Mouse (Mus musculus): ENCODE results near the gene Cmtm2b. TPM values are rescaled to one million over a fixed set of nuclear protein-coding genes. Genes with fewer than 3 reads are reported as not detected.

The Cmtm2b gene
- polyA plus RNA-seq, 1 experiment: not detected

DNA sequence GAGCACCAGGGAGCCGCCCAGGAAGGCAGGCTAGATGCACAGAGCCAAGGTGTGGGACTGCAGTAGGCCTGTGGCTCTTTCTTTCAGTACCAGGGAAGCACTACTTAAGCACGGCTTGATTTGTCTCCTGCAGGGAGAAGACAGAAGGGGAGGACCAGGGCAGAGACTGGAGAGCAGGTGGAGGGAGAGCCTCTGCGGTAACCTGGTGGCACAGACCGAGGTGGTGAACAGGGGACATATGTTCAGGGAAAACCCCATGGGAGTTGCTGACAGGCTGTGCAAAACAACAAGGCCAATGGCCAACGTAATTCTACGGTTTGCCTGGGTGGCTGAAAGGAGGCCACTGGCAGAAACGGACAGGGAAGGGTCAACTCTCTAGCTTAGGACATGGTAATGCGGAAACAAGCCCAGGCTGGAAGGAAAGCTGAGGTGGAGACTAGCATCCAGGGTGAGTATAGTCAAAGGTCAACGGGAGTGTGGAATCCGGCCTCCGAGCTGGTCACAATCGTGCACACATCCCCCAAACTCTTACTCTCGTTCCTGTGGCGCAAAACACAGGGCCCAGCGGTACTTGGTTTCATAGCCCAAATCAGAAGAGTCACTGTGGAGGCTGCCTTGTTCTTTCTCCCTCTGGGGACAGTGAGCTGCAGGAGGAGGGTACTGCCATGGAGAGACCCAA lies 37.9 kb downstream of the Cmtm2b start:
- Histone ChIP-seq H3K36me3 (ENCODE audit: control insufficient read depth, insufficient read depth, low read length) (no peaks in the 10 kb centered on the region), H3K27me3 (replicated peaks; ENCODE audit: control insufficient read depth, insufficient read depth, low read length) (no peaks in the 10 kb centered on the region), H3K27ac (ENCODE audit: insufficient read depth, low read depth, low read length) (no peak overlapping the region), H3K4me1 (ENCODE audit: control insufficient read depth, insufficient read depth, low read length) (peaks cover 9% of the 10 kb centered on the region), H3K4me3 (ENCODE audit: insufficient read depth, low read depth, low read length) (no peak overlapping the region)
- DNase-seq: no peak
- TF ChIP-seq CTCF (conservative IDR thresholded peaks at IDR 0.05; ENCODE audit: insufficient read depth, insufficient read length, low read depth, low read length) (no peak), POLR2A (IDR thresholded peaks at IDR 0.05; ENCODE audit: low read depth, low read length) (no peak)
- 55% methylated on average over 15 of the region's 15 CpGs for WGBS

DNA sequence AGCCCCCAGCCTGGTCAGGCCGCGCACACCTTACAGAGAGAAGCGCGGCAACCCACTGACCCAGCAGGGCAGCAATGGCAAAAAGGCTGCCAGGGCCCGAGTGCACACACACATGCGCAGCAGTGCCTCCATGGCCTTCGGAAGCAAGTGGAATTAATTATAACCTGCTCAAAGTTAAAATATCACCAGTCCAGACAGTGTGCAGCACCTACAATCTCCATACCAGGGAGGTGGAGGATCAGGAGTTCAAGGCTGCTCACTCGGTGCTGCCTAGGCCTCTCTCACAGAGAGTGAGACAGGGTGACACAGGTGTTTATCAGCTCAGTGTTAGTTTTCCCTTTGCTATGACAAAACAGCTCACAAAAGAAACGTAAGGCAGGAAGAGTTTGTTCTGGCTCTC lies 43.7 kb downstream of the Cmtm2b start:
- no peak overlapping the region for H3K27ac ChIP-seq (ENCODE audit: insufficient read depth, low read depth, low read length)
- H3K4me3 ChIP-seq (ENCODE audit: insufficient read depth, low read depth, low read length): no peak overlapping the region
- H3K4me1 ChIP-seq (ENCODE audit: control insufficient read depth, insufficient read depth, low read length): peaks cover 22% of the 10 kb centered on the region; the same call in 1 of the 2 replicates
- H3K36me3 ChIP-seq (ENCODE audit: control insufficient read depth, insufficient read depth, low read length): no peaks in the 10 kb centered on the region
- WGBS: 35% methylated on average over 9 of the region's 9 CpGs
- H3K27me3 ChIP-seq (replicated peaks; ENCODE audit: control insufficient read depth, insufficient read depth, low read length): no peaks in the 10 kb centered on the region
- TF ChIP-seq POLR2A (IDR thresholded peaks at IDR 0.05; ENCODE audit: low read depth, low read length): no peak
- no peak for TF ChIP-seq CTCF (conservative IDR thresholded peaks at IDR 0.05; ENCODE audit: insufficient read depth, insufficient read length, low read depth, low read length)
- DNase-seq: peak; percentile 66

GRCm38 (mm10) chr8:104367398-104367797 lies 45.4 kb downstream of the Cmtm2b start:
- Histone ChIP-seq H3K27ac (ENCODE audit: insufficient read depth, low read depth, low read length) (no peak overlapping the region), H3K4me1 (ENCODE audit: control insufficient read depth, insufficient read depth, low read length) (peaks cover 24% of the 10 kb centered on the region; the same call in 1 of the 2 replicates), H3K36me3 (ENCODE audit: control insufficient read depth, insufficient read depth, low read length) (no peaks in the 10 kb centered on the region), H3K4me3 (ENCODE audit: insufficient read depth, low read depth, low read length) (no peak overlapping the region), H3K27me3 (replicated peaks; ENCODE audit: control insufficient read depth, insufficient read depth, low read length) (no peaks in the 10 kb centered on the region)
- 63% methylated on average over 5 of the region's 5 CpGs for WGBS
- no peak for DNase-seq
- TF ChIP-seq POLR2A (IDR thresholded peaks at IDR 0.05; ENCODE audit: low read depth, low read length) (no peak), CTCF (conservative IDR thresholded peaks at IDR 0.05; ENCODE audit: insufficient read depth, insufficient read length, low read depth, low read length) (no peak)

DNA sequence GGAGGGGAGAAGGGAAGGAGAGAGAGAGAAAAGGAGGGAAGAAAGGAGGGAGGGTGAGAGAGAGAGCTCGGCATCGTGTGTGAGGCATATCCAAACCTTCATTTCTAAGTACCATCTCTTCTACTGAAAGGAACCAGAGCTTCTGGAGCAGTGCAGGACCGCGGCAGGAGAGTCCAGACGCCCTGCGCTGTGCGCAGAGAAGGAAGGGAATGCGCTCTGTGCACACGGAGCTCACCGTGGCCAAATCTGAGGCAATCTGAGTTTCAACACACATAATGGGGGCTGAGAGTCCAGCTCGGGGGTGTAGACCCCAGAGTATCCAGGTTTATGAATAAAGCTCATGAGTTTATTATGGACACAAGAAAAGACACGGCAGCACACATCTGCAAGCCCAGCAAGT lies 47.6 kb downstream of the Cmtm2b start:
- no peak for DNase-seq
- WGBS: 69% methylated on average over 12 of the region's 12 CpGs
- peaks cover 33% of the 10 kb centered on the region for H3K4me1 ChIP-seq (ENCODE audit: control insufficient read depth, insufficient read depth, low read length)
- no peak for TF ChIP-seq CTCF (conservative IDR thresholded peaks at IDR 0.05; ENCODE audit: insufficient read depth, insufficient read length, low read depth, low read length)
- no peak for TF ChIP-seq POLR2A (IDR thresholded peaks at IDR 0.05; ENCODE audit: low read depth, low read length)
- no peak overlapping the region for H3K4me3 ChIP-seq (ENCODE audit: insufficient read depth, low read depth, low read length)
- H3K27me3 ChIP-seq (replicated peaks; ENCODE audit: control insufficient read depth, insufficient read depth, low read length): no peaks in the 10 kb centered on the region
- no peaks in the 10 kb centered on the region for H3K36me3 ChIP-seq (ENCODE audit: control insufficient read depth, insufficient read depth, low read length)
- H3K27ac ChIP-seq (ENCODE audit: insufficient read depth, low read depth, low read length): no peak overlapping the region

DNA sequence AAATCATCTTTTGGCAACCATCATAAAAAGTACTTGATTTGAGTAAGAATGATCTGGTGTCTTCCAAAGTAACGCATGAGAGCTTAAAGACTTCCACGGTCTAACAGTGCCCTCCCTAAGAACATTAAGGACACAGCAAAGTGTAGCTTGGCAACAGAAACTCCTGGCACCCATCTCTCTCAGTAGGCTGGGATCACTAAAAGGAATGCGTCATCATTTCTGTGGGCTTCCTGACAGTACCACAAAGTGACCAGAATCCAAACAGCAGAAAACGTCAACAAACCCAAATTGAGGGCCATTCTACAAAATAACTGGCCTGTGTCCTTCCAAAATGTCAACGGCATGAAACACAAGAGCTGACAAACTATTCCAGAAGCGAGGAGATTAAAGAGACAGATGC lies 48.0 kb downstream of the Cmtm2b start:
- Histone ChIP-seq H3K27me3 (replicated peaks; ENCODE audit: control insufficient read depth, insufficient read depth, low read length) (no peaks in the 10 kb centered on the region), H3K4me3 (ENCODE audit: insufficient read depth, low read depth, low read length) (no peak overlapping the region), H3K4me1 (ENCODE audit: control insufficient read depth, insufficient read depth, low read length) (peaks cover 35% of the 10 kb centered on the region), H3K27ac (ENCODE audit: insufficient read depth, low read depth, low read length) (no peak overlapping the region; the same call in 1 of the 2 replicates), H3K36me3 (ENCODE audit: control insufficient read depth, insufficient read depth, low read length) (no peaks in the 10 kb centered on the region)
- DNase-seq: peak; percentile 67
- 28% methylated on average over 6 of the region's 6 CpGs for WGBS
- TF ChIP-seq POLR2A (IDR thresholded peaks at IDR 0.05; ENCODE audit: low read depth, low read length) (no peak), CTCF (conservative IDR thresholded peaks at IDR 0.05; ENCODE audit: insufficient read depth, insufficient read length, low read depth, low read length) (no peak)

- Histone ChIP-seq H3K27me3 (replicated peaks; ENCODE audit: control insufficient read depth, insufficient read depth, low read length) (no peaks in the 10 kb centered on the region), H3K4me1 (ENCODE audit: control insufficient read depth, insufficient read depth, low read length) (peaks cover 35% of the 10 kb centered on the region), H3K27ac (ENCODE audit: insufficient read depth, low read depth, low read length) (no peak overlapping the region), H3K36me3 (ENCODE audit: control insufficient read depth, insufficient read depth, low read length) (no peaks in the 10 kb centered on the region), H3K4me3 (ENCODE audit: insufficient read depth, low read depth, low read length) (no peak overlapping the region)
- DNase-seq: no peak
- TF ChIP-seq CTCF (conservative IDR thresholded peaks at IDR 0.05; ENCODE audit: insufficient read depth, insufficient read length, low read depth, low read length): no peak
- TF ChIP-seq POLR2A (IDR thresholded peaks at IDR 0.05; ENCODE audit: low read depth, low read length): no peak
- 93% methylated on average over 6 of the region's 6 CpGs for WGBS
Measured at GRCm38 (mm10) chr8:104371121-104371520, 49.1 kb downstream of the Cmtm2b start.

DNA sequence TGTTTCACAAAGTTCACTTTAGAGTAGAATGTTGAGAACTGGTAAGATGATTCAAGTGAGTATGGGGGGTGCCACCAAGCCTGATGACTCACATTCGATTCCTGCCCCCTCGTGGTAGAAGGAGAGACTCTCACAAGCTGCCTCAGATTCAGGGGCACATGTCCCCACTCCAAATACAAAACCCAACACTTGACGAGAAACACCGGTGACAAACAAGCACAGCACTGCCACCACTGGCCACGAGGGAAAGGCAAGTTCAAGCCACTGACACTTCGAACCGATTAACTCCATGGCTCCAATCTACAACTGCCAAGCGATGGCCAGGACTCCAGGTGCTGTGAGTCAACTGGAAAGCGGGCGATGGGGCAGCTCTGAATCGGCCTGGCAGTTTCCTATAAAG lies 51.7 kb downstream of the Cmtm2b start:
- WGBS: 54% methylated on average over 11 of the region's 11 CpGs
- peak; percentile 50 for DNase-seq
- H3K36me3 ChIP-seq (ENCODE audit: control insufficient read depth, insufficient read depth, low read length): no peaks in the 10 kb centered on the region

More for the DNA sequence above, 51.7 kb downstream of the Cmtm2b start:
- H3K27ac ChIP-seq (ENCODE audit: insufficient read depth, low read depth, low read length): no peak overlapping the region
- H3K4me3 ChIP-seq (ENCODE audit: insufficient read depth, low read depth, low read length): no peak overlapping the region
- TF ChIP-seq POLR2A (IDR thresholded peaks at IDR 0.05; ENCODE audit: low read depth, low read length): no peak
- peak; percentile 31 for TF ChIP-seq CTCF (conservative IDR thresholded peaks at IDR 0.05; ENCODE audit: insufficient read depth, insufficient read length, low read depth, low read length)
- peaks cover 36% of the 10 kb centered on the region for H3K4me1 ChIP-seq (ENCODE audit: control insufficient read depth, insufficient read depth, low read length)
- no peaks in the 10 kb centered on the region for H3K27me3 ChIP-seq (replicated peaks; ENCODE audit: control insufficient read depth, insufficient read depth, low read length)

Data from kidney, adult 2 months (tissue).